Mouse (Mus musculus) midbrain, embryonic 16.5 days (tissue): ENCODE data around the gene Babam1. TPM values are rescaled to one million over a fixed set of nuclear protein-coding genes. Genes with fewer than 3 reads are reported as not detected.

Experiments
- ATAC-seq: fragments of 200-750 bp; cut with Nextera tagmentation; 2 replicates; pipeline ENCODE4 v1.8.0; 2017; ENCODE audit warnings: moderate TSS enrichment
- H3K27ac ChIP-seq: fragments of 300-500 bp; sonication (generic); 2 replicates; pipeline ENCODE4 v1.5.1; 2014; ENCODE audit warnings: mild to moderate bottlenecking, low read length, mixed read lengths
- H3K27me3 ChIP-seq: fragments of 300-500 bp; sonication (generic); 2 replicates; pipeline ENCODE4 v1.6.1; 2014; ENCODE audit warnings: low read depth, low read length, mixed read lengths; ENCODE audit not compliant: control insufficient read depth, insufficient read depth
- H3K36me3 ChIP-seq: fragments of 300-500 bp; sonication (generic); 2 replicates; pipeline ENCODE4 v1.6.1; 2014; ENCODE audit warnings: mild to moderate bottlenecking, low read length, moderate library complexity, mixed read lengths; ENCODE audit not compliant: control insufficient read depth, insufficient read depth
- H3K4me1 ChIP-seq: fragments of 300-500 bp; sonication (generic); 2 replicates; pipeline ENCODE4 v1.6.1; 2014; ENCODE audit warnings: mild to moderate bottlenecking, low read length, mixed read lengths; ENCODE audit not compliant: control insufficient read depth, insufficient read depth
- H3K4me2 ChIP-seq: fragments of 300-500 bp; sonication (generic); 2 replicates; pipeline ENCODE4 v1.6.1; 2014; ENCODE audit warnings: mild to moderate bottlenecking, low read length, mixed read lengths
- H3K4me3 ChIP-seq: fragments of 300-500 bp; sonication (generic); 2 replicates; pipeline ENCODE4 v1.5.1; 2014; ENCODE audit warnings: low read depth, mild to moderate bottlenecking, low read length, moderate library complexity, mixed read lengths
- H3K9ac ChIP-seq: fragments of 300-500 bp; sonication (generic); 2 replicates; pipeline ENCODE4 v1.6.1; 2014; ENCODE audit warnings: low read depth, low read length, mixed read lengths
- H3K9me3 ChIP-seq: fragments of 300-500 bp; sonication (generic); replicated peaks from 2 replicates; pipeline ENCODE4 v1.6.1; 2014; ENCODE audit warnings: mild to moderate bottlenecking, low read length, mixed read lengths; ENCODE audit not compliant: control insufficient read depth, poor library complexity, severe bottlenecking
- WGBS: fragments of 180-500 bp; shearing (Covaris S2); extraction: QIAGEN DNeasy Blood & Tissue Kit; methylation state at CpG from one replicate; pipeline ENCODE4 v1.1.7; 2014; 5-methylcytosine and 5-hydroxymethylcytosine counted together
- polyA plus RNA-seq: library from polyadenylated mRNA; unstranded; fragments of >200 nt; fragmentation: Nextera tagmentation; extraction: Ambion mirVana; gene quantifications from 2 replicates; pipeline ENCODE4 v1.2.1, GENCODE M21; 2015

The Babam1 gene
- polyA plus RNA-seq, 1 experiment from 2014 or later, result 89.8 TPM

- H3K27ac ChIP-seq, result no peak overlapping the region
- no peaks in the 10 kb centered on the region for H3K36me3 ChIP-seq
- no peaks in the 10 kb centered on the region for H3K27me3 ChIP-seq
- no peak overlapping the region for H3K4me2 ChIP-seq
- no peaks in the 10 kb centered on the region for H3K9me3 ChIP-seq
- H3K9ac ChIP-seq, result no peak overlapping the region
- ATAC-seq, result no peak
- no peak overlapping the region for H3K4me3 ChIP-seq
- H3K4me1 ChIP-seq, result peaks cover 3% of the 10 kb centered on the region; the same call in 1 of the 2 replicates
- WGBS, result 86% methylated on average over 2 of the region's 2 CpGs
Observed at GRCm38 (mm10) chr8:71391696-71392095, 5.0 kb upstream of the Babam1 start.

GRCm38 (mm10) chr8:71392391-71392790 lies 4.3 kb upstream of the Babam1 start:
- no peaks in the 10 kb centered on the region for H3K9me3 ChIP-seq
- H3K27me3 ChIP-seq, result no peaks in the 10 kb centered on the region
- H3K4me3 ChIP-seq, result no peak overlapping the region
- peaks cover 6% of the 10 kb centered on the region for H3K4me1 ChIP-seq
- no peak overlapping the region for H3K27ac ChIP-seq
- no peak overlapping the region for H3K4me2 ChIP-seq
- H3K36me3 ChIP-seq, result no peaks in the 10 kb centered on the region
- no peak for ATAC-seq
- no peak overlapping the region for H3K9ac ChIP-seq
- WGBS, result 72% methylated on average over 5 of the region's 5 CpGs

DNA sequence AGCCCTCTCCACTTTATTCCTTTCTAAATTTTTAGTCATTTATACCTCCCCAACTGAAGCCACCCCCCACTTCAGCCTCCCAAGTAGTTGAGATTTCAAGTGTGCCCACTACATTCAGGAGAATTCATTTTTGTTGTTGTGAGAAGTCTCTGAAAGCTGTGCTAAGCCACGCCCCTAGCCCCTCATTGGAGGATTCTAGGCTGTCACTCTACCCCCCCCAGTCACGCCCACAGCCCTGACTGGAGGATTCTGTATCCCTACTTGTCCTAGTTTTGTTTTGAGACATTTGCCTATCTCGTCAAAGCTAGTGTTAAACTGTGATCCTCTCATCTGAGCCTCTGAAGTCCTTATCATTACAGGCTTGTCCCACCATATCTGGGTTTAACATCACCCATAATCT lies 3.8 kb upstream of the Babam1 start:
- Histone ChIP-seq H3K9ac (no peak overlapping the region), H3K4me2 (no peak overlapping the region), H3K36me3 (no peaks in the 10 kb centered on the region), H3K27ac (no peak overlapping the region), H3K4me1 (peaks cover 10% of the 10 kb centered on the region), H3K9me3 (no peaks in the 10 kb centered on the region), H3K27me3 (no peaks in the 10 kb centered on the region), H3K4me3 (no peak overlapping the region)
- 14% methylated on average over 3 of the region's 3 CpGs for WGBS
- ATAC-seq, result no peak

DNA sequence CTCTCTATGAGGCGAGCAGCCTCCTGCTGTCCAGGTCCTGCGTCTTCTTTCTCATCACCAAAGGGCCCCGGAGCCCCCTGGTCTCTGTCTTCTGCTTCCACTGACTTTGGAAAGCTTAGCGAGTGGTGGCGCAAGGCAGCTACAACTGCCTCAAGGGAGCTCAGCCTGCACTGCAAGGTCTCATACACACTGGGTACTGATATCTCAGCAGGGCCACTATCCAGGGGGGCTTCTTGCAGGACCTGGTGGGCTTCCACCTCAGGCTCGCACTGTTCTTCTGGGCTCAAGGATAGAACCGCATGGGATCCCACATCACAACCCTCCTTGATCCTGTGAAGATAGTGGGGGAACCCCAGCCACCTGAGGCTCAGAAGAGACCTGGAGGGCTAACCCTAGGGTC lies 2.2 kb upstream of the Babam1 start:
- Histone ChIP-seq H3K9ac (no peak overlapping the region), H3K27me3 (no peaks in the 10 kb centered on the region), H3K9me3 (no peaks in the 10 kb centered on the region), H3K4me3 (no peak overlapping the region), H3K36me3 (peaks cover under 1% of the 10 kb centered on the region; the same call in 1 of the 2 replicates), H3K4me2 (no peak overlapping the region), H3K27ac (no peak overlapping the region), H3K4me1 (peaks cover 10% of the 10 kb centered on the region)
- no peak for ATAC-seq
- 88% methylated on average over 7 of the region's 7 CpGs for WGBS

- H3K36me3 ChIP-seq, result peaks cover 4% of the 10 kb centered on the region; the same call in 1 of the 2 replicates
- 90% methylated on average over 10 of the region's 10 CpGs for WGBS
- no peaks in the 10 kb centered on the region for H3K27me3 ChIP-seq
- H3K9ac ChIP-seq, result no peak overlapping the region
- H3K4me3 ChIP-seq, result no peak overlapping the region
- peaks cover 10% of the 10 kb centered on the region for H3K4me1 ChIP-seq
- no peak overlapping the region for H3K4me2 ChIP-seq
- H3K27ac ChIP-seq, result no peak overlapping the region
- no peak for ATAC-seq
- no peaks in the 10 kb centered on the region for H3K9me3 ChIP-seq
Observed at GRCm38 (mm10) chr8:71395071-71395470, 1.6 kb upstream of the Babam1 start.

DNA sequence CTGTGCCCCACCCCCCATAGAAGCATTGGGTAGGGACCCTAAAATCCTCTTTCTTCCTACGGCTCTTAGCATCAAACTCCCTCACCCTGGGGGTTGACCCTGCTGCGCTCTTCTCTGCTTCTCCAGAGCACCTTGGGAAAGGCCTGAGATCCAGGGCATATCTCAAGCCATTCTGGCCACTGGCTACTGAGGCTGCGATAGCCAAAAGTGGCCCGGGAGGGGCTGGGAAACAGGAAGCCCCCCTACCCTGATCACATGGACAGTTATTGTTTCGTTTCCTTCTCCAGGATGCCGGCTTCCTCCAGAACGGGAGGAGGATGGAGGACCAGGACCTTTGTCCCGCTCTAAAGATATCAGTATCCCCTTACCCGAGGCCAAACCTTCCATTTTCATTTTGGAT lies 1.0 kb upstream of the Babam1 start, which contains the start of gene Ushbp1:
Gene Ushbp1, minus strand, starts transcription at position 174 of the 400 bp plus-strand sequence.
- 84% methylated on average over 9 of the region's 9 CpGs for WGBS
- peaks cover 10% of the 10 kb centered on the region for H3K4me1 ChIP-seq
- peaks cover 4% of the 10 kb centered on the region; the same call in 1 of the 2 replicates for H3K36me3 ChIP-seq
- no peaks in the 10 kb centered on the region for H3K9me3 ChIP-seq
- H3K27me3 ChIP-seq, result no peaks in the 10 kb centered on the region
- H3K4me2 ChIP-seq, result peak within 1 kb of the TSS; percentile 97
- no peak for ATAC-seq
- peak within 1 kb of the TSS; percentile 70 for H3K27ac ChIP-seq
- peak within 1 kb of the TSS; percentile 72 for H3K4me3 ChIP-seq
- H3K9ac ChIP-seq, result no peak within 1 kb of the TSS

GRCm38 (mm10) chr8:71397701-71398100 lies 1.0 kb downstream of the Babam1 start:
- Histone ChIP-seq H3K4me2 (peak overlapping the region; percentile 97), H3K27me3 (no peaks in the 10 kb centered on the region), H3K9me3 (no peaks in the 10 kb centered on the region), H3K27ac (no peak overlapping the region), H3K9ac (0 out of 2 replicates have a peak overlapping the region, but pooled peaks have one; percentile 80), H3K4me1 (peaks cover 10% of the 10 kb centered on the region), H3K36me3 (peaks cover 4% of the 10 kb centered on the region; the same call in 1 of the 2 replicates), H3K4me3 (peak overlapping the region; percentile 72)
- no peak for ATAC-seq
- 89% methylated on average over 12 of the region's 12 CpGs for WGBS

DNA sequence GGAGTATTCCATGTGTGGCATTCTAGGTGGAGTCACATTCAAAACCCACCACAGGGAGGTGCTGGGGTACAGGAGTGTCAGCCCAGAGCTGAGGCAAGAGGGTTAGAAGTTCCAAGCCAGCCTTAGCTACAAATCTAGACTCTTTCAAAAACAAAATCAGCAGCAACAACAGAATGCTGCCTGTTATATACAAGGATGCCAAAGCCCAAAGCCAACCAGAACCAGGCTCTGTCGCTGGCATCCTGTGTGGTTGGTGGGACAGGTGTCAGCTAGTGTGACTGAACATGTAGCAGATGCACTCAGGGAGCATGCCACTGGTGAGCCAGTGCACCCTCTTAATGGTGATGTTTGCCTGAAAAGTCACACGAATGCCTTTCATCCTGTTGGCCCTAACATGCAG lies 4.2 kb downstream of the Babam1 start:
- H3K4me3 ChIP-seq, result no peak overlapping the region
- no peaks in the 10 kb centered on the region for H3K27me3 ChIP-seq
- WGBS, result 98% methylated on average over 2 of the region's 2 CpGs
- H3K36me3 ChIP-seq, result peaks cover 4% of the 10 kb centered on the region; the same call in 1 of the 2 replicates
- H3K4me2 ChIP-seq, result no peak overlapping the region
- ATAC-seq, result no peak
- no peaks in the 10 kb centered on the region for H3K9me3 ChIP-seq
- H3K27ac ChIP-seq, result no peak overlapping the region
- H3K4me1 ChIP-seq, result peaks cover 13% of the 10 kb centered on the region
- no peak overlapping the region for H3K9ac ChIP-seq

DNA sequence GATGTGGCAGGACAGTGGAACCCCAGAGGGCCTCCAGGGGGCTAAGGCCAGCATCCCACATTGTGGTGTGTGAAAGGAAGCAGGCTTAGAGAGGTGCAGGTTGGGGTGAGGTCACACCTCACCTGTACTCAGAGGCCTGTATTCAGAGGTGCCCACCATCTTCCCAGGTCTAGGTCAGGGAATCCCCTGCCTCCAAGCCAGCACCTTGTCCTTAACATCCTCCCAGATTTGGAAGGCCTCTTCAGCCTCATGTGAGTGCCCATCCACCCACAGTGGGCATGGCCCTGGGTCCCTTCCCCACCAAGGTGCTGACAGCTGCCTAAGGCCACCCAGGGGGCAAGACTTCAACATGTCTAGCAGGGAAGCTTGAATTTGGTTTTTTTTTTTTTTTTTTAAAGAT lies 4.8 kb downstream of the Babam1 start:
- no peak overlapping the region for H3K9ac ChIP-seq
- no peak overlapping the region for H3K4me3 ChIP-seq
- no peak overlapping the region for H3K27ac ChIP-seq
- peaks cover 16% of the 10 kb centered on the region for H3K4me1 ChIP-seq
- no peak overlapping the region for H3K4me2 ChIP-seq
- H3K27me3 ChIP-seq, result no peaks in the 10 kb centered on the region
- no peaks in the 10 kb centered on the region for H3K9me3 ChIP-seq
- peaks cover 4% of the 10 kb centered on the region; the same call in 1 of the 2 replicates for H3K36me3 ChIP-seq
- no peak for ATAC-seq
